Mouse (Mus musculus) brain, embryonic 14.5 days (tissue): ENCODE results near the gene Zbtb32. TPM values are rescaled to one million over a fixed set of nuclear protein-coding genes. Genes with fewer than 3 reads are reported as not detected.

Experiments
- DNase-seq: peaks from one replicate; pipeline ENCODE4 v3.0.0-alpha.2; 2011; ENCODE audit warnings: low read depth
- CTCF ChIP-seq: fragments of 200-500 bp; IDR thresholded peaks from 2 replicates; pipeline ENCODE4 v1.5.1; 2012; ENCODE audit warnings: inconsistent platforms, mild to moderate bottlenecking, moderate library complexity, borderline replicate concordance; ENCODE audit not compliant: insufficient read depth, insufficient read length; ENCODE audit errors: extremely low read depth
- POLR2A ChIP-seq: fragments of 200-500 bp; IDR thresholded peaks from 2 replicates; pipeline ENCODE4 v1.6.1; 2012; ENCODE audit warnings: mild to moderate bottlenecking, inconsistent platforms, borderline replicate concordance; ENCODE audit not compliant: poor library complexity, insufficient read depth, insufficient read length, severe bottlenecking; ENCODE audit errors: extremely low read depth
- polyA plus RNA-seq: library from polyadenylated mRNA; depleted of rRNA; stranded (reverse); fragments of >200 nt; gene quantifications from 2 replicates; pipeline ENCODE4 v1.2.3, GENCODE M21; 2012

The Zbtb32 gene
- polyA plus RNA-seq, 1 experiment: 0.37 TPM

DNA sequence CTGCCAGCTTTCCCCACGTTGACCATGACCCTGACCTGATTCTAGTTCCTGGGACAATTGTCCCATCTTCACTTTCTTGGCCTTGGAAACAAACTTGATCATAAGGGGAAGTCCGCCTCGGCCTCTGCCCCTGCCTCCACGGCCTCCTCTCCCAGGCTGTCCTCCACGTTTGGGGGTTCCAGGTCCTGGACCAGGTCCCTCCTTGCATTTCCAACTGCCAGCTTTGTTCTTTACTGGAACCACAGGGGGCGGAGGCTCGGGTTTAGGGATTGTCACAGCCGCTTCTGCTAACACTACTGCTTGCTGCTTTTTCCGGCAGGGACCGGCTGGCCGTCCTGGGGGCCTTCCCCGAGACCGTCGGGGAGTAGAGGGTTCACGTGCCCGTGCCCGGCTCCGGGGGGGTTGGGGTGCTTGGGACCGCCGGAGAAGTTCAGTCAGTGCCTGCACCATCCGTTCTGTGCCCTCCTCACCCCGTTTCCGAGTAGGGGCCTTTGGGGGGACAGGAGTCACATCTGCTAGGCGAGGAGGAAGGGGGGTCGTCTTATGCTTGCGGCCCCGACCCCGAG, 12.2 kb downstream of the Zbtb32 start:
- TF ChIP-seq POLR2A: no peak
- TF ChIP-seq CTCF: no peak
- no peak for DNase-seq

DNA sequence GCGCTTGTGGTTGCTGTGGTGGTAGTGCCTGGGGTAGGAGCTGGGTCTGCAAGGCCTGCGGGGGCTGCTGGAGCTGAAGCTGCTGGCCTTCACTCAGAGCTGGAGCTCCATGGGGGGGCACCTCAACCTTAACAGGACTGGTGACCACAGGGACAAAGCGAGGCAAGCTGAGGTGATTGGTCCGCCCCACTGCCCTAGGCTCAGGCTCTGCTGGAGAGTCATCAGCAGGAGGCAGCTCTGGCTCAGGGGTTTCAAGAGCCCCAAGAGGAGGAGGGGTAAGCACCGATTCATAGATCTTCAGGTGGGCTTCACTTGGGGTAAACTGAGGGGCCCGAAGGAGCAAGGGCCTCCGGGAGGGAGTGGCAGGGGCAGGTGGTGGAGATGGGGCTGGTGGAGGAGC, 13.5 kb downstream of the Zbtb32 start:
- DNase-seq: no peak
- no peak for TF ChIP-seq POLR2A
- no peak for TF ChIP-seq CTCF

DNA sequence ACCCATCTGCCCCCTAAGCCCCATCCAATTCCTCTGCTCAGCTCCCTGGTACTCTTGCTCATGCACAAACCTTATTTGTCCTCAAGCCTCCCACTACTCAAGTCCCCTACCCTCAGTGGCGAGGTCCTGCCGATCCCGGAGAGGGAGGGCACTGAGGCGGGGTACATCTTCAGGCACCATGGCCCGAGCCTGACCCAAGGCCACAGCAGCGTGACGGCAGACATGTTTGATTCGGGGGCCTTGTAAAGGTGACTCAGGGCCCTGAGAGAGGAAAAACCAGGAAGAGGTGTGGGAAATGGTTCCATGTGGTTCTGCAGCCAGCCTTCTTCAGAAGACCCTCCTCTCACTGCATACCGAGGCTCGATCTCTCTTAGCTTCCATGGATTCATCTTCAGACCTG, 14.4 kb downstream of the Zbtb32 start:
- no peak for TF ChIP-seq POLR2A
- TF ChIP-seq CTCF: no peak
- no peak for DNase-seq

DNA sequence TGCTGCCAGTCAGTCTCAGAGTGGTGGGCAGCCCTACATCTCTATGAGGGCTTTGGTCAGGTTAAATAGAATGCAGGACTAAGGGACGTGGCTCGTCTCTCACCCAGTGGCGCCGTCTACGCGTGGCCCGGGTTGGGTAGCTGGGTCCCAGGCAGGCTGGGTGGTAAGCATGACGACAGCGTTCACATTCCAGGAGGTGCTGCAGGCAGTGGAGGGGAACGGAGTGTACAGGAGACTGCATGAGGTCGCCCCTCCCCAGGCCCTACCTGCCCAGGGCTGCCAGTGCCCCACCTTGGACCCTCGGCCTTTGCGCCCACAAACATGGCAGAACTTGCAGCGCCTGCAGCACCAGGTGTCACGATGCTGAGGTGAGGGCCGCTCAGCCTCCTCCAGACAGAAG, 17.2 kb downstream of the Zbtb32 start:
- TF ChIP-seq CTCF (no peak), POLR2A (no peak)

DNA sequence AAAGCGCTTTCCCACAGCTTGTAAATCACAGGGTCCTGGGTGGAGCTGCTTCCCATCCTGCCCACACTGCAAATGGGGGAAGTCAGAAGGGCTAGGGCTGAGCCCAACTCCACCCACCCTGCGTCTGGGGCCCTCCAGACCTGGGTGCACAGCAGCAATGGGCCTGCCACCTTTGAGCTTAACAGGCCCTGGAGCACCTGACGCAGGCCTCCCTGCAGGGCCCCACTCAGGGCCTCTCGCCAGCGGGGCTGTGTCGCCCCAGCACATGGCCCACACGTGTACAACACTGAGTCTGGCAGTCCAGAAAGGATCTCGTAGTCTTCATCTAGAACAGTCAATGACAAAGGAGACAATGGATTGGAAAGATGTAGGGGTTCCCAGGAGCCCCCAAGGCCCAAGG, 18.8 kb downstream of the Zbtb32 start:
- TF ChIP-seq CTCF: no peak
- TF ChIP-seq POLR2A: no peak
- DNase-seq: no peak

More for the DNA sequence above, 17.2 kb downstream of the Zbtb32 start:
- DNase-seq: no peak

DNA sequence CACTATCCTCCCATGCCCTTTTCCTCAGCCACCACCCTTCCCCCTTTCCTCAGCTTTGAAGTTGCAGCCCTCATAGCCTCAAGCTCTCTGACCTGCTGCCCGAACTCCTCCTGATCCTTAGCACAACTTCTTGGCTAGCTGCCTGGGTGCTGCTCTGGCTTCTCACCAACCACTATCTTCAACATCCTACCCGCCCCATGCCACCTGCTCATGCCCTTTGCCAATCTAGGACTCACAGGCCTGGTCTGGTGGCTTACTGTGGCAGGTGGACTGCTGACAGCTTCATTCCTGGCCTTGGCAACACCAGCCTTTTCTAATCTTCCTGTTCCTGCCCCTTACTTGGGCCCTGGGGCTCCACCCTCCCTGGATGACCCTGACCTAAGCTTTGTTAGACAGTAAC, 25.7 kb downstream of the Zbtb32 start:
- no peak for TF ChIP-seq CTCF
- TF ChIP-seq POLR2A: no peak
- DNase-seq: no peak

DNA sequence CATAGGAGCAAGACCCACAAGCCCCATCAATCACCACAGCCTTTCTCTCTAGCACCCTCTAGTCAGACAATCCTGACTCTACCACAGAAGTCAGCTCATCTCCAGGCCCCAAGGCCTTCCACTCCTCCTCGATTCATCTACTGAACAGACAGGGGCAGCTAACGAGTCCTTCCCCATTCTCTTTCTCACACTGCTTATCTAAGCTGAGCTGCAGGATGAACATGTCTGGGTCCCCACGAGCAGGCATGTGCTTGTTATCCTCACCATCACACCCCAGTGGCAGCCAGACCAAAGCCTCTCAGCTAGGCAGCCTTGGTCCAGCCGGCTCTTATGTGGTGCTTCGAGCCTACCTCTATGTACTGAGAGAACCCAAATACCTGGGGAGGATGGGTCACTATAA, 26.3 kb downstream of the Zbtb32 start:
- TF ChIP-seq CTCF: no peak
- no peak for TF ChIP-seq POLR2A
- DNase-seq: no peak

DNA sequence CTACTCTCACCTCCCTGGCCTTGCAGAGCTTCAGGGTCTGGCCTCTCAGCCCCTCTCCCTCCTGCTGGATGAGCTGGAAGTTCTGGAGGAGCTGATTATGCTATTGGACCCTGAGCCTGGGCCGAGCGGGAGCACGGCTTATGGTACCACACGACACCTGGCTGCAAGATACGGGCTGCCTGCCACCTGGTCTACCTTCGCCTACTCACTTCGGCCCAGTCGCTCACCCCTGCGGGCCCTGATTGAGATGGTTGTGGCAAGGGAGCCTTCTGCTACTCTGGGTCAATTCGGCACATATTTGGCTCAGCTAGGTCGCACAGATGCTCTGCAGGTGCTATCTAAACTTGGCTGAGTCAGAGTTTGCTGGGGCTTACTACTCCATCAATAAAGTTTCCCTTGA, 31.2 kb downstream of the Zbtb32 start:
- TF ChIP-seq POLR2A: no peak
- no peak for TF ChIP-seq CTCF
- DNase-seq: no peak

DNA sequence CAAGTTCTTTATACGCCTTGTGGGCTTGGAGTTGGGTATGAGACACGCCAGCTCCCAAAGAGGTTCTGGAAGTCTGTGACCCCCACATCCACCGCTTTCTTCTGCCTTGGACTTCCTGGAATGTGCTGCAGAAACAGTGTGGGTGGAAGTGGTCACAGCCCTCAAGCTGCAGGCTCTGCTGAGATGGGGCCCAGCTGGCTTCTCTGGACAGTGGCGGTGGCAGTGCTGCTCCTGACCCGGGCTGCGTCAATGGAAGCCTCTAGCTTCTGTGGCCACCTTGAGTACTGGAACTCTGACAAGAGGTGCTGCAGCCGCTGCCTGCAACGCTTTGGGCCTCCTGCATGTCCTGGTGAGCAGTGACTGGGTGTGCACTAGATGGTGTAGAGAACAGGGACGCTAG, 32.7 kb downstream of the Zbtb32 start:
- TF ChIP-seq CTCF: no peak
- TF ChIP-seq POLR2A: no peak
- DNase-seq: no peak

DNA sequence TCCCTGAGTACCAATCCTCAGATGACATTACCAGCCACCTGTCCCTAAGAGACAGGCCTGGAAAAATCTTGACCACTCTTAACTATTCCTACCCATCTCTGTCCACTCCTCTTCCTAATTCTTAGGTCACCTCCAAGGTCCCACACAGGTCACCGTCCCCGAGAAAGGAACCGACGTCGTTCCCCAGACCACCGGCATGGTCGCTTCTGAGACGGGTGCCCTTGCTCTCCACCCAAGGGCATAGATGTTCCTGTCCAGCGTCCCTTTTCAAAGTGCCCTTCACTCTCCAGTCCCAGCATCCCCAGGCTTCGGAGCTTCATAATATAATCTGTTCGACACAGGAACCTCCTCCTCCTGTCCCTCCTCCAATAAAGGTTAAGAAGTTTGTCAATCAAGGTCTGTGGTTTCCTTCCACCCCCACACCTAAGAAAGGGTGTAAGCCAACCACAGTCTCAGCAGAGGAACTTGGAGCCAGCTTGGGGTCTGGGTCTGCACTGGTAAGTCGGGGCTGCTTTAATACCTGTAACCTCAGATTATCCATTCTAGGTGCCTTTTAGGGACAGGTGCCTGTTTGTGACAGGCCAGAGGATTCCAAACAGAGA, 33.6 kb downstream of the Zbtb32 start, which contains the start of gene Igflr1:
Igflr1 (plus strand) TSS at position 458 of the 602 bp plus-strand sequence.
- TF ChIP-seq POLR2A (no peak), CTCF (no peak)
- no peak for DNase-seq

DNA sequence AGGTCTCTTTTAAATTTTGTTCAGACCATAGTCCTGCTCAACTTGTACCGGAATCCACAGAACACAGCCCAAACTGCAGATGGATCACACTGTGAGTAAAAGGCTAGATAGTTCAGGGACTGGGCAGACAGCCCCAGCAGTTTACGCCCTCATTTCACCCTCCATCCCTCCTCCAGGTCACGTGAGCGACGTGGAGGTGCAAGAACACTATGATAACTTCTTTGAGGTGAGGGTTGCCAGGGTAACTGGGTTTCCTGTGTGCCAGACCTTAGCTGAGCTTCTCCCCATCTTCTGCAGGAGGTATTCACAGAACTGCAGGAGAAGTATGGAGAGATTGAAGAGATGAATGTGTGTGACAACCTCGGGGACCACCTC, 34.8 kb downstream of the Zbtb32 start:
- no peak for DNase-seq
- TF ChIP-seq POLR2A: no peak
- no peak for TF ChIP-seq CTCF
